Mouse (Mus musculus): ENCODE data around the gene Ap1s1. TPM values are rescaled to one million over a fixed set of nuclear protein-coding genes. Genes with fewer than 3 reads are reported as not detected.

The Ap1s1 gene
- total and polyA plus RNA-seq, 3 experiments, result 154 to 218 (median 211) TPM

- peak; percentile 98 for TF ChIP-seq MXI1 (IDR thresholded peaks at IDR 0.05; ENCODE audit: low read depth, low read length)
- TF ChIP-seq ZNF384 (IDR thresholded peaks at IDR 0.05; ENCODE audit: low read depth, low read length), result no peak
- no peak for TF ChIP-seq MYB (IDR thresholded peaks at IDR 0.05; ENCODE audit: low read depth, low read length)
- no peak for TF ChIP-seq TAL1 (IDR thresholded peaks at IDR 0.05; ENCODE audit: low read length)
- no peak for TF ChIP-seq GABPA (IDR thresholded peaks at IDR 0.05; ENCODE audit: low read depth, low read length)
- TF ChIP-seq HCFC1 (IDR thresholded peaks at IDR 0.05; ENCODE audit: low read depth, low read length), result peak; percentile 66
Measured at GRCm38 (mm10) chr5:137029643-137030415, 16.1 kb downstream of the Ap1s1 start (continued).

- Histone ChIP-seq H3K79me2 (ENCODE audit: control insufficient read depth, insufficient read depth, low read length, poor library complexity) (no peaks in the 10 kb centered on the region; the same call in 1 of the 2 replicates), H3K9me3 (replicated peaks; ENCODE audit: insufficient read depth, low read length) (no peaks in the 10 kb centered on the region), H3K27me3 (ENCODE audit: control insufficient read depth in 1 of 2, insufficient read depth in 2 of 2, low read length in 2 of 2) (peaks cover 0 to 3% of the 10 kb centered on the region in 2 experiments; a peak in 2 of 4 replicates), H3K9ac (ENCODE audit: control insufficient read depth, low read depth, low read length, poor library complexity, severe bottlenecking) (peak overlapping the region; percentile 5), H3K27ac (ENCODE audit: control insufficient read depth, low read depth, low read length) (no peak overlapping the region), H3K4me1 (ENCODE audit: control insufficient read depth in 1 of 2, insufficient read depth in 2 of 2, low read length in 2 of 2) (peaks cover 3 to 13% of the 10 kb centered on the region in 2 experiments; a peak in 2 of 4 replicates), H3K4me3 (ENCODE audit: control insufficient read depth in 1 of 2, insufficient read depth in 1 of 2, low read depth in 2 of 2, low read length in 2 of 2) (peak overlapping the region in 1 of 2 experiments; percentile 46; a peak in 1 of 4 replicates), H3K36me3 (ENCODE audit: control insufficient read depth in 1 of 2, insufficient read depth in 2 of 2, low read length in 2 of 2) (peaks cover 0 to 6% of the 10 kb centered on the region in 2 experiments; a peak in 2 of 4 replicates)
- TF ChIP-seq BHLHE40 (IDR thresholded peaks at IDR 0.05; ENCODE audit: borderline replicate concordance, low read depth, low read length) (no peak), KAT2A (conservative IDR thresholded peaks at IDR 0.05; ENCODE audit: low read depth, low read length) (no peak), GATA1 (IDR thresholded peaks at IDR 0.05; ENCODE audit: low read depth, low read length) (no peak), EP300 (IDR thresholded peaks at IDR 0.05; ENCODE audit: low read depth in 1 of 2, low read length in 2 of 2) (no peak), ETS1 (IDR thresholded peaks at IDR 0.05; ENCODE audit: low read depth, low read length) (no peak), MAFK (IDR thresholded peaks at IDR 0.05; ENCODE audit: borderline replicate concordance, low read depth, low read length) (no peak), POLR2AphosphoS2 (IDR thresholded peaks at IDR 0.05; ENCODE audit: low read length) (no peak), TAL1 (IDR thresholded peaks at IDR 0.05; ENCODE audit: low read length) (no peak), ZKSCAN1 (IDR thresholded peaks at IDR 0.05; ENCODE audit: low read depth, low read length) (no peak), MAZ (IDR thresholded peaks at IDR 0.05; ENCODE audit: low read depth, low read length) (no peak), POLR2A (IDR thresholded peaks at IDR 0.05; ENCODE audit: control insufficient read depth in 1 of 2, insufficient read depth in 1 of 2, low read depth in 1 of 2, low read length in 2 of 2, poor library complexity in 1 of 2) (no peak)
- DNase-seq (ENCODE audit: low read depth, low spot score), result no peak
Measured at GRCm38 (mm10) chr5:137029273-137029585, 16.7 kb downstream of the Ap1s1 start.
